Mouse (Mus musculus) heart, adult 2 months (tissue): ENCODE results near the gene Bgn. TPM values are rescaled to one million over a fixed set of nuclear protein-coding genes. Genes with fewer than 3 reads are reported as not detected.

Source experiments
- DNase-seq, 2 experiments: peaks; one replicate each; pipeline ENCODE4 v3.0.0; 2021
- H3K27ac ChIP-seq: fragments of 200-600 bp; 2 replicates; pipeline ENCODE4 v1.8.1; 2022
- H3K27me3 ChIP-seq: fragments of 200-500 bp; 2 replicates; pipeline ENCODE4 v1.6.1; 2012; ENCODE audit warnings: mild to moderate bottlenecking, low read length, inconsistent platforms, mixed read lengths; ENCODE audit not compliant: control insufficient read depth, insufficient read depth
- H3K36me3 ChIP-seq: fragments of 200-500 bp; 2 replicates; pipeline ENCODE4 v1.6.1; 2012; ENCODE audit warnings: low read length, inconsistent platforms; ENCODE audit not compliant: control insufficient read depth, insufficient read depth
- H3K4me1 ChIP-seq: fragments of 200-500 bp; 2 replicates; pipeline ENCODE4 v1.6.1; 2011; ENCODE audit warnings: low read length; ENCODE audit not compliant: control insufficient read depth, insufficient read depth
- H3K4me3 ChIP-seq: fragments of 200-600 bp; 2 replicates; pipeline ENCODE4 v1.8.1; 2022
- H3K79me2 ChIP-seq: fragments of 200-500 bp; replicated peaks from 2 replicates; pipeline ENCODE4 v1.6.1; 2012; ENCODE audit warnings: mild to moderate bottlenecking, inconsistent platforms, low read length, moderate library complexity, mixed read lengths; ENCODE audit not compliant: control insufficient read depth, insufficient read depth
- H3K9ac ChIP-seq: fragments of 200-500 bp; 2 replicates; pipeline ENCODE4 v1.6.1; 2012; ENCODE audit warnings: low read depth, mild to moderate bottlenecking, control low read depth, inconsistent platforms, low read length, mixed read lengths
- CTCF ChIP-seq: fragments of 200-600 bp; IDR thresholded peaks from 2 replicates; pipeline ENCODE4 v1.8.1; 2022; ENCODE audit warnings: antibody characterized with exemption, mild to moderate bottlenecking, moderate library complexity
- EP300 ChIP-seq: fragments of 200-500 bp; IDR thresholded peaks from 2 replicates; pipeline ENCODE4 v1.6.1; 2011; ENCODE audit warnings: low read depth, low read length, control low read depth; ENCODE audit not compliant: insufficient read depth
- POLR2A ChIP-seq: fragments of 200-500 bp; IDR thresholded peaks from 2 replicates; pipeline ENCODE4 v1.6.1; 2011; ENCODE audit warnings: mild to moderate bottlenecking, low read depth, low read length, control low read depth; ENCODE audit not compliant: insufficient read depth
- WGBS: fragments of 180-500 bp; shearing (Covaris S2); methylation state at CpG from one replicate; pipeline ENCODE4 v1.1.7; 2018; 5-methylcytosine and 5-hydroxymethylcytosine counted together
- intact Hi-C: fragments of 180-260 bp; cut with DNase I; formaldehyde crosslinking; loops from one replicate; pipeline ENCODE4 v1.15.1; 2025
- polyA plus RNA-seq: library from polyadenylated mRNA; depleted of rRNA; stranded (reverse); fragments of >200 nt; gene quantifications from 2 replicates; pipeline ENCODE4 v1.2.3, GENCODE M21; 2012; rRNA removed
- total RNA-seq, 2 experiments: library from RNA; stranded (reverse); gene quantifications; 2 replicates each; pipeline ENCODE4 v1.2.3; 2021

Bgn gene
- total and polyA plus RNA-seq, 3 experiments: 190 to 378 (median 202) TPM

DNA sequence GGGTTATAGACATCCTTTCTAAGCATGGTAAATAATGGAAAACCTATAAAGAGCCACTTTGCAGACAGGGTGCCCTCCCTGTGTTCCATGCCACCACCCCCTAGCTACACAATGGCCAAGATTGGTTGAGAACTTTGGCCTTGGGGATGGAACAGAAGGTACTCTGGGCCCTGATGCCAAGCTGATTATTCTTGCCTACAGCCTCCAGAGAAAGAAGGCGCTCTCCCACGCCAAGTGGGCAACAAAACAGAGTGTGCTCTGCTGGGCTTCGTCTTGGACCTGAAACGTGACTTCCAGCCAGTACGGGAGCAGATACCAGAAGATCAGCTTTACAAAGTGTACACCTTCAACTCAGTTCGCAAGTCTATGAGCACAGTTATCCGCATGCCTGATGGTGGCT lies 54.5 kb downstream of the Bgn start:
- no peak overlapping the region for H3K4me3 ChIP-seq
- H3K9ac ChIP-seq: no peak overlapping the region
- WGBS: 85% methylated on average over 7 of the region's 7 CpGs
- DNase-seq: no peak
- H3K36me3 ChIP-seq: no peaks in the 10 kb centered on the region
- no peaks in the 10 kb centered on the region for H3K27me3 ChIP-seq
- H3K79me2 ChIP-seq: no peaks in the 10 kb centered on the region
- TF ChIP-seq CTCF (no peak), EP300 (no peak), POLR2A (no peak)
- H3K27ac ChIP-seq: no peak overlapping the region
- H3K4me1 ChIP-seq: no peaks in the 10 kb centered on the region
- intact Hi-C loops: no loop called here

DNA sequence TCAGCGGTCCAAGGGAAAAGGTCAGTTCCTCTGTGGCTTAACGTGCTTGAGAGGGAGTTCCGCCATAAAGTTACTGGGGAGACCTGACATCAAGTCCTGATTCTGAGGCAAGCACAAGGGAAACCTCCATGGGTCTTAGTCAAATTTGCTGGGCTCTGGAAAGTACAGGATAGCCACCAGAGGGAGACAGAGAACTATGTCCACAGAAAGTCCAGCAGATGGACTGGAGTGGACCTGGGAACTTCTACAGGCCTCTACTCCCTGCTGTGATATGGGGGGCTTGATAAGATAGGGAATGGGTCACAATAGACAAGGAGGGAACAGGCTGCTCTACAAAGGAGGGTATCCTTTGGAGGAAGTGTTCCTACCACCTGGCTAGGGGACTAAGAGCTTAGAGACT lies 59.9 kb downstream of the Bgn start:
- Histone ChIP-seq H3K9ac (no peak overlapping the region), H3K4me1 (no peaks in the 10 kb centered on the region), H3K36me3 (no peaks in the 10 kb centered on the region), H3K27ac (no peak overlapping the region), H3K4me3 (no peak overlapping the region), H3K79me2 (no peaks in the 10 kb centered on the region), H3K27me3 (no peaks in the 10 kb centered on the region)
- intact Hi-C loops: loop anchor here (2.0 kb wide), 1 partner anchor 111 kb away; no protein-coding TSS in a partner anchor
- no peak for DNase-seq
- TF ChIP-seq EP300: no peak
- TF ChIP-seq CTCF: peak; percentile 65
- TF ChIP-seq POLR2A: no peak
- WGBS: 47% methylated on average over 3 of the region's 3 CpGs

Other genes starting within 250 kb of the Bgn start
- gene Xlr4c, start 240.5 kb upstream of the Bgn start, total RNA-seq: not detected
- gene Xlr4c, start 240.5 kb upstream of the Bgn start, polyA plus RNA-seq: not detected in 2 replicates
- not detected for gene Xlr3c, start 218.2 kb upstream of the Bgn start, total RNA-seq
- not detected in 2 replicates for gene Xlr3c, start 218.2 kb upstream of the Bgn start, polyA plus RNA-seq
- not detected for gene Xlr5a, start 190.6 kb upstream of the Bgn start, total RNA-seq
- not detected in 2 replicates for gene Xlr5a, start 190.6 kb upstream of the Bgn start, polyA plus RNA-seq
- not detected for gene Xlr5c, start 190.6 kb upstream of the Bgn start, total RNA-seq
- gene Xlr5c, start 190.6 kb upstream of the Bgn start, polyA plus RNA-seq: not detected in 2 replicates
- gene Gm45015, start 146.8 kb upstream of the Bgn start, total RNA-seq: not detected
- not detected in 2 replicates for gene Gm45015, start 146.8 kb upstream of the Bgn start, polyA plus RNA-seq
- gene Zfp275, start 141.0 kb upstream of the Bgn start, total RNA-seq: 1 to 10 TPM; 4.8 to 6.2 TPM
- 7.5 and 11.2 TPM in 2 replicates for gene Zfp275, start 141.0 kb upstream of the Bgn start, polyA plus RNA-seq
- gene Gm18336, start 84.9 kb upstream of the Bgn start, total RNA-seq: not detected
- not detected in 2 replicates for gene Gm18336, start 84.9 kb upstream of the Bgn start, polyA plus RNA-seq
- not detected for gene Zfp92, start 72.5 kb upstream of the Bgn start, total RNA-seq
- gene Zfp92, start 72.5 kb upstream of the Bgn start, polyA plus RNA-seq: not detected in 2 replicates
- not detected for gene Trex2, start 48.3 kb upstream of the Bgn start, total RNA-seq
- not detected in 2 replicates for gene Trex2, start 48.3 kb upstream of the Bgn start, polyA plus RNA-seq
- gene Haus7, start 24.6 kb upstream of the Bgn start, total RNA-seq: 1 to 10 TPM; 4.3 to 5.5 TPM
- gene Haus7, start 24.6 kb upstream of the Bgn start, polyA plus RNA-seq: 6.0 and 8.9 TPM in 2 replicates
- under 1 TPM in 1 of 2 experiments, not detected in 1; 0.14 TPM for gene Atp2b3, start 19.5 kb downstream of the Bgn start, total RNA-seq
- 0.09 and 0.12 TPM in 2 replicates for gene Atp2b3, start 19.5 kb downstream of the Bgn start, polyA plus RNA-seq
- gene Dusp9, start 155.8 kb downstream of the Bgn start, total RNA-seq: not detected
- gene Dusp9, start 155.8 kb downstream of the Bgn start, polyA plus RNA-seq: 0.04 TPM in 1 of 2 replicates, not detected in the other
- 1 to 10 TPM; 6.5 to 8.0 TPM for gene Pnck, start 176.5 kb downstream of the Bgn start, total RNA-seq
- gene Pnck, start 176.5 kb downstream of the Bgn start, polyA plus RNA-seq: 15.8 and 20.4 TPM in 2 replicates
- 100 to 1,000 TPM; 155 to 179 TPM for gene Slc6a8, start 189.5 kb downstream of the Bgn start, total RNA-seq
- gene Slc6a8, start 189.5 kb downstream of the Bgn start, polyA plus RNA-seq: 155 and 205 TPM in 2 replicates
- 10 to 100 TPM; 71.8 to 79.5 TPM for gene Bcap31, start 232.6 kb downstream of the Bgn start, total RNA-seq
- 43.1 and 70.9 TPM in 2 replicates for gene Bcap31, start 232.6 kb downstream of the Bgn start, polyA plus RNA-seq
- 10 to 100 TPM; 25.4 to 29.7 TPM for gene Abcd1, start 233.0 kb downstream of the Bgn start, total RNA-seq
- 32.9 and 35.3 TPM in 2 replicates for gene Abcd1, start 233.0 kb downstream of the Bgn start, polyA plus RNA-seq